ENCODE assay signal across 25 mouse cellular contexts in the genomic region with DNA sequence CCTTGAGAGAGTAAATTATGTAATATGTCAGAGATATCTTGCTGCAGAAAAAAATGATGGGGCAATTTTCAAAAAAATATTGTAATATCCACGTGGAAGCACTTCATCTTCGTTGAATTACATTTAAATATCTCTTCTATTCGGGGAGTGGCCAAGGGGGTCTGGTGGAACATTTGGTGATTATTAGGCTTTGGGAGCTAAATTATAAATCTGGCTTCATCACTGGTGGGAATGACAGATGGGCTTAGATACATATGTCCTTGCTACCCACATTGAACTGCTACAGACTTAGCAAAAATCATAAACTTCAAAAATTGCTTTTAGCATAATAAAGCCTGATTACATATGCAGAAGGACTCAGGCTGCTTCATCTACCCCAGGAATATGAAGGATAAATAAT.
"Had no signal": no experiment of that assay in that cellular context is flagged by ENCODE, and none has a peak within 500 bp of the region (broad histone marks: within the 10 kb centered on the region; RNA-seq: fewer than 3 reads in every experiment).

No protein-coding gene starts in this region.

- DNase-seq: cerebellum, adult 2 months; cerebellum, adult 8-10 months; cerebellum, adult 9-10 months; cerebellum, adult 9-11 months; cerebellum, postnatal 10 days; cerebellum, postnatal 14 days; cerebellum, postnatal 25 days; cerebellum, postnatal 36 days; gastrocnemius, adult 2 months; gastrocnemius, postnatal 10 days; gastrocnemius, postnatal 14 days; gastrocnemius, postnatal 25 days; gastrocnemius, postnatal 36 days; heart, adult 11 months; heart, adult 18-20 months; heart, adult 2 months had no signal

- H3K27ac ChIP-seq: embryonic facial prominence, embryonic 10.5 days; embryonic facial prominence, embryonic 12.5 days; embryonic facial prominence, embryonic 13.5 days; embryonic facial prominence, embryonic 15.5 days; forebrain, embryonic 10.5 days; forebrain, embryonic 12.5 days; forebrain, embryonic 13.5 days; forebrain, embryonic 15.5 days; gastrocnemius, adult 2 months; heart, adult 2 months had no signal

- H3K4me3 ChIP-seq: embryonic facial prominence, embryonic 10.5 days; embryonic facial prominence, embryonic 12.5 days; embryonic facial prominence, embryonic 13.5 days; embryonic facial prominence, embryonic 15.5 days; erythroblast, embryonic 14.5 days; forebrain, embryonic 10.5 days; forebrain, embryonic 12.5 days; forebrain, embryonic 13.5 days; forebrain, embryonic 15.5 days; gastrocnemius, adult 2 months; heart, adult 2 months had no signal
